Comparison of ENCODE assay signal across 17 mouse cellular contexts in genomic region chr9:55941356-55941755, GRCm38 (mm10). TPM values are rescaled to one million over a fixed set of nuclear protein-coding genes. Genes with fewer than 3 reads are reported as not detected.
A peak's percentile ranks its signal among the peaks of the same experiment; 100 is the strongest.
DNase-seq lines count a peak whose midpoint lies in the region; ATAC-seq lines count a peak whose summit lies in the region.
"Had no signal": no experiment of that assay in that cellular context is flagged by ENCODE, and none has a peak within 500 bp of the region (broad histone marks: within the 10 kb centered on the region; RNA-seq: fewer than 3 reads in every experiment).

No protein-coding gene starts in this region.

- DNase-seq in cerebellum, adult 11-12 months: peak; percentile 35
- DNase-seq in brain, adult 2 months (ENCODE audit: low read depth, low spot score): peak; percentile 64
- peak; percentile 19 for DNase-seq in cerebellum, adult 8-10 months
- DNase-seq in cerebellum, postnatal 14 days: peak; percentile 67 to 74
- DNase-seq in gastrocnemius, postnatal 14 days: no peak
- no peak for DNase-seq in right cerebral cortex, postnatal 4 days
- no peak for DNase-seq in frontal cortex, postnatal 36 days (ENCODE audit: low spot score in 2 of 2)
- DNase-seq: adrenal gland, adult 2 months; adrenal gland, postnatal 25 days; forebrain, postnatal 0 days; gastrocnemius, adult 2 months; heart, adult 18-20 months; heart, postnatal 14 days; kidney, adult 2 months had no signal

- intact Hi-C loops in gastrocnemius, postnatal 14 days (cut with DNase I; ENCODE audit: low total_unique reads): no loop called here

- ATAC-seq in cerebellum, adult (ENCODE audit: insufficient number of reproducible peaks, low FRiP score, low TSS enrichment): no peak
- ATAC-seq: forebrain, embryonic 13.5 days; forebrain, postnatal 0 days; intestine, embryonic 16.5 days had no signal

RNA-seq across cellular contexts. Expression of gene Scaper, which starts 3.4 kb away (rescaled TPM):
- total RNA-seq in gastrocnemius, postnatal 14 days (2021): 1 to 10 TPM; 6.6 to 6.9 TPM

Comparison
In these comparisons a context has a peak if more than half of its experiments do, and no peak if none do; other contexts are left out.
1. DNase-seq: peak in cerebellum, adult 11-12 months (single experiment), brain, adult 2 months (single experiment), cerebellum, adult 8-10 months (single experiment) and cerebellum, postnatal 14 days (2 of 2); none in gastrocnemius, postnatal 14 days (single experiment), right cerebral cortex, postnatal 4 days (single experiment) and frontal cortex, postnatal 36 days (0 of 2).